Mouse (Mus musculus): ENCODE measurements at regions not wholly inside any gene's neighbourhood (a gene's known extent, or its start where the extent isn't known, plus 50 kb on each side); places are given as distances from the start of the nearest gene placed in this dataset.

GRCm38 (mm10) chr10:8952922-8953321 lies 67.1 kb upstream of the Sash1 start:
- DNase-seq (ENCODE audit: low spot score): no peak

- no peak for DNase-seq (ENCODE audit: low spot score)
These were observed 66.1 kb upstream of the Sash1 start for GRCm38 (mm10) chr10:8951937-8952336.

- no peak for DNase-seq (ENCODE audit: low spot score)
These were observed 65.5 kb upstream of the Sash1 start for GRCm38 (mm10) chr10:8951236-8951825.

GRCm38 (mm10) chr10:8948227-8948626 lies 62.4 kb upstream of the Sash1 start:
- DNase-seq (ENCODE audit: low spot score): no peak

- DNase-seq (ENCODE audit: low spot score): no peak
These were observed 59.4 kb upstream of the Sash1 start for GRCm38 (mm10) chr10:8945195-8945751.

GRCm38 (mm10) chr10:8944586-8944985 lies 58.7 kb upstream of the Sash1 start:
- no peak for DNase-seq (ENCODE audit: low spot score)

GRCm38 (mm10) chr10:8943698-8944097 lies 57.8 kb upstream of the Sash1 start:
- no peak for DNase-seq (ENCODE audit: low spot score)

GRCm38 (mm10) chr10:8942967-8943471 lies 57.1 kb upstream of the Sash1 start:
- no peak for DNase-seq (ENCODE audit: low spot score)

- no peak for DNase-seq (ENCODE audit: low spot score)
These were observed 50.5 kb upstream of the Sash1 start for GRCm38 (mm10) chr10:8936369-8936768.

Data from thymus, postnatal 0 days (tissue).